Mouse (Mus musculus): Measurements from ENCODE around the gene Nagk.
"Not testable (repeated sequence)": the region's sequence is repeated elsewhere in the genome, so short reads cannot be mapped to it uniquely, and the experiment has no call there.

The Nagk gene

DNA sequence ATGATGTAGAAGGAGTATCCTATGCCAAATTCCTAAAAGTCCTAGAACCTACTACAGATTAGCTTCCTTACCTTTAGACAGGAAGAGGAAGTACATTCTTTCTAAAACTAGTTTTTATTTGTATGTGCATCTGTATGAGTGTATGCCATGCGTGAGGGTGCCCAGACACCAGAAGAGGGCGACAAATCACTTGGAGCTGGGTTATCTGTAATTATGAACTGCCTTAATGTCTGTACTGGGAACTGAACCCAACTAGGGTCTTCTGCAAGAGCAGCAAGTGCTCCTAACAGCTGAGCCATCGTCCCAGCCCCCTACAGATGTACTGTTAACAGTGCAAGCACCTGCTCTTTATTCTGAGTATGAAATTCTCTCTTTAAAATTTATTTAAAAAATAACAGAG, 21.0 kb downstream of the Nagk start:
- in situ Hi-C loops (cut with MseI, MboI): no loop called here

DNA sequence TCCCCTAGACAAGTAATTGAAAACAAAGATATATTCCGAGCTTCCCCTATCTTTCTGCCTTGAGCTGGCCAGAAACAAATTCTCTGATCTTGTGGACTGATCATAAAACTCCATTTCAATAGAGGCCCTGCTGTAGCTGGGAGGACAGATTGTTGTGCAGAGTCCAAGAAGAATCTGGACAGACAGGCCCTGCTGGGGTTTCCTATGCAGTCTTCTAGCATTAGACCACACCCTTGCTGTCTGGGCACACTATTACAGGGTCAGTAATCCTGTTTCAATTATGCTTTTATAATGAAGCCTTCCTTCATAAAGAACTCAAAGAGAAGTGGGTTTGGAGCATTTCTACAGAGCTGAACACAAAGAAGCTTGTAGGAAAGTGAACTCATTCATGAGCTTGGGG, 24.2 kb downstream of the Nagk start:
- in situ Hi-C loops (cut with MseI, MboI): no loop called here

DNA sequence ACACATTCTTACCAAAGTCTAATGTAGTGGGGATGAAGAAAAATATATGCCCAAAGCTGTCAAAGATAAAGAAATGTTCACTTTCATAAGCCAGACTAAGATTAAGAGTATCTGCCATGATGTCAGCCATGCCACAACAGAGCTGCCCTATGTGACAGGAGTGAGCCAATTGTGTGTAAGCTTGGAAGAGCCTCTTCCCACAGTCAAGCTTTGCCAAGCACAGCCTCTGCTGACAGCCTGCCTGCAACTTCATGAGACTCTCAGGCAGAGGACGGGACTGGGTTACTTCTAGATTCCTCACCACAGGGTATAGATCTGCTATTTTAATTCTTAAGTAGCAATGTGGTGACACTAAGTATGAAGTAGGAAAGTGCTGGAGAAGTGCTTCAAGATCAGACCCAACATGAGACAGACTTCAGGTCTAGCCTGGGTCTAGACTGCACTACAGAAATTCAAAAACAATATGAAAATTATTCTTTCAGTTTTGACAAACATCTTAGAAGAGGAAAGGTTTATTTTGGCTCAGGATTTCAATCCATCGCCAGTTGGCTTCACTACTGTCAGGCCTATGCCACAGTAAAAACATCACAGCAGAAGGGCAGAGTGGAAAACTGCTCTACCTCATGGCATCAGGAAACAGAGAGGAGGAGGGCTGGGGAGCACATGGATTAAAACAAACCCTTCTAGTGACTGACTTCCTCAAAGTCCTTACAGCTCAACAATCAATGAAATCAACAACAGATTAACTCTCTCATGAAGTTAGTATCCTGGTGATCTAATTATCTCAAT, 26.1 kb downstream of the Nagk start:
- in situ Hi-C loops (cut with MseI, MboI): no loop called here

DNA sequence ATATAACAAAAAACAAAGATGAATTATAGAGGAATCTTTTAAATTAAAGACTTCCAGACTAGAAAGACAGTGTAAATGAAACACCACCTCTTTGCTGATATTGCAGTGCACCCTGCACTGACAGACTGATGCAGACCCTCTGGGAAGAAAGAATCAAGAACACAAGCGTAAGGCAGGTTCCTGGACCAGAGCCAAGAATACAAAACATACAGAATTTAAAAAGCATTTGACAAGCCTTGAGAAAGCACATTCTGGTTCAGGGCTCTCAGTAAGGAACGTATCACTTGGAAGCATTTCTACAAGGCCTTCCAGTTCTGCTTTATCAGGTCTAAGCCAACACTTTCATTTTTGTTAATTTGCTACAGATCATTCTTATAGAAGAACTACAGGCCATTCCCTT, 27.1 kb downstream of the Nagk start:
- in situ Hi-C loops (cut with MseI, MboI): no loop called here

DNA sequence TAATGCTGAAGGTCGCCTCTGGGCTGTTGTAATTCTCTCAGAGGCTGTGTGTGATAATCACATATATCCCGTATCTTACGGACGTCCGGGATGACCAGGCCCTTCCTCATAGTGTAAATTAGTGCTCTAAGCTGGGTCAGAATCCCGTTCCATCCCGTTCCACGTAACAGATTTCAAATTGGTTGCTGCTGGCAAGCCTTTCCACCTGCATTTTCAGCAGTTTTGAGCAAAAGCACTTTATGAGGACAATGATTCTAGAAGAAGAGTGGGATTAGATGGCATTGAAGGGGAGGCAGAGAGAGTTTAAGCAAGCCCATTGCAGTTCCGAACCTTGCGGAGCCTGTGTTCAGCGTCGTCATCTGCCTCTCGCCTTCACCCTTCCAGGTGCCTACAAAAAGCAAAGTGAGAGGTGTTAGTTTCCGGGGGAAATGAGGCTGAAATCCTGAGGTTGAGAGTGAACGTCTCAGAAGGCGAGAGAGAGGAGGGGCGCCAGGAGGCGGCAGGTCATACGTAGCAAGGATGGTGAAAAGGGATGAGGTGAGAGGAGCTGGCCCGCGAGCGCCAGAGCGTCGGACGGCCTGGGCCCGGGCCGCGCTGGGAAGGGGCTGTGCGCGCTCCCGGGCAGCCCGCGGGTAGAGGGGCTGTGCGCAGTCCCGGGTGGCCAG, 36.3 kb downstream of the Nagk start:
- in situ Hi-C loops (cut with MseI, MboI): no loop called here

DNA sequence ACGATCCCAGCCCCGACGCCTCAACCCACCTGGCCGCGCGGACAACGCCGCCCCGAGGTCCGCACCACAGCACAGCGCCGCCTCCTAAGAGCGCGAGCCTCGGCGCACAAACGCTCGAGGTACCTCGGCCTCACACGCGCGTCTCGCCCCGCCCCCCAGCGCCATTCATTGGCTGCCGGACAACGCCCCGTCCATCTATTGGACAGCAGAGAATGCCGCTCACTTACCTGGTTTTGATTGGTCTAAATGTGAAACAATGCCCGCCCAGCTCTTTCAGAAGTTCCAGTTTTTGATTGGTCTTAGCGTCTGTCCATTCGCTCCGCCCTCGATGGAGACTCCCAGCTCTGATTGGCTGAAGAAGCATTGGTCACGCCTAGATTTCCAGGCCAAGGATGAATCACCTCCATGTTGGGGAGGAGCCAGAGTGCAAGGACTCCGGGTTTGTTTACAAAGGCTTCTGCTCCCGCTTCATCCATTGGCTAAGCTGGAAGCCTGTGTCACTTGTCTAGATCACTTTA, 36.9 kb downstream of the Nagk start, which contains the start of gene Paip2b:
TSS of gene Paip2b (minus strand) at position 136 of the 518 bp plus-strand sequence.
- in situ Hi-C loops (cut with MseI, MboI): no loop called here

DNA sequence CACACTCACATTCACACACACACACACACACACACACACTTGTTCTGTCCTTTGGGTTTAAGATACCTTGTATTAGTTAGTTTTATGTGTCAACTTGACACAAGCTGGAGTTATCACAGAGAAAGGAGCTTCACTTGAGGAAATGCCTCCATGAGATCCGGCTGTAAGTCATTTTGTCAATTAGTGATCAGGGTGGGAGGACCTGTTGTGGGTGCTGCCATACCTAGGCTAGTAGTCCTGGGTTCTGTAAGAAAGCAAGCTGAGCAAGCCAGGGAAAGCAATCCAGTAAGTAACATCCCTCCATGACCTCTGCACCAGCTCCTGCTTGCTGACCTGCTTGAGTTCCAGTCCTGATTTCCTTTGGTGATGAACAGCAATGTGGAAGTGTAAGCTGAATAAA, 37.6 kb downstream of the Nagk start:
- in situ Hi-C loops (cut with MseI, MboI): not testable (repeated sequence)

DNA sequence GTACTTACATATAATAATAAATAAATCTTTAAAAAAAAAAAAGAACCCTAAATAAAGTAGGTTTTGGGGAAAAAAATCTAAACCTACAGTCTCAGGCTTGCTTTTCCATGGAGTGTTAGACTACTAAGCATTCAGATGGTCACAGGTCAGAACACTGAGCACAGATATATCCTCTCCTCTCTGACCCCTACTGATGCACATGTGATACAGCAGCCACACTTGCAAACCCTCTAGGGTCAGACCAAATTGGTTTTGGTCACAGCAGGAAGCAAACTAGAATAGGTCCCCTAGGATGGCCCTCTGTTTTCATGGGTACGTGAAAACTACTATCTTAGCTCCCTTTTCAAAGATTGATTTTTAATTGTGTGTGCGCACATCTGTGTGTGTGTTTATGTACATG, 42.0 kb downstream of the Nagk start:
- in situ Hi-C loops (cut with MseI, MboI): no loop called here

DNA sequence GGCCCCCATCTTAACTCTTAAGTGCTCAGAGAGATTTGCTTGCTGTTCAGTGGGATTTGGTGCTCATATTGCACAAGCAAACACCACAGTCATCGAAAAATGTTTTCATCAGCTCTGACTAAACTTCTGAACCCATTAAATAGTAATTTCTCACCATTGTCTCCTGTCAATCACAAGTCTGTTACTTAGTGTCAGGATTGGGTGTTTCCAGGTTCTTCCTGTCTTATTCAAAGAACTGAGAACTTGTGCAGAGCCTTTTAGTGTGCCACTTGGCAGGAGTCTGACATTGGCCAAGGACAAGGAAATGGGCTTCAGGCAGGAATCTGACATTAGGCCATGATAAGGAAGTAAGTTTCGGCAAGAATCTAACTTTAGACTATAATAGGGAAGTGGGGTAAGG, 43.3 kb downstream of the Nagk start:
- in situ Hi-C loops (cut with MseI, MboI): no loop called here

DNA sequence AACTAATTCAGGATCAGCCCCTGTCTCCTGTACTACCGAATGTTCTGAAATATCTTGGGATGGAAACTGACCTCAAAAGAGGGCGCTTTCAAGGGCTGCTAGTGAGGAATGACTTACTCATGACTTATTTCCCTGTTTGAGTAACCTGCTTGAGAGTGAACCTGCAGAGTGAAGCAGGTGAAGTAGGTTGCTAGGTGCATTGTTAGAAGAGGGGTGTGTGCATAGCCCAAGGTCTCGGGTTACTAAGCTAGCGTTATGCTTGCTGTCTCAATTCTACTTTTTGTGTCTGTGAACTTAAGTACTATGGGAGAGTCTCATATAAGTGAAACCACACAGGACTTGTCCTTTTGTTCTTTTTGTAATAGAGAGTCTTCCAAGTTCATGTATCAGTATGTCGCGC, 45.3 kb downstream of the Nagk start:
- in situ Hi-C loops (cut with MseI, MboI): no loop called here

DNA sequence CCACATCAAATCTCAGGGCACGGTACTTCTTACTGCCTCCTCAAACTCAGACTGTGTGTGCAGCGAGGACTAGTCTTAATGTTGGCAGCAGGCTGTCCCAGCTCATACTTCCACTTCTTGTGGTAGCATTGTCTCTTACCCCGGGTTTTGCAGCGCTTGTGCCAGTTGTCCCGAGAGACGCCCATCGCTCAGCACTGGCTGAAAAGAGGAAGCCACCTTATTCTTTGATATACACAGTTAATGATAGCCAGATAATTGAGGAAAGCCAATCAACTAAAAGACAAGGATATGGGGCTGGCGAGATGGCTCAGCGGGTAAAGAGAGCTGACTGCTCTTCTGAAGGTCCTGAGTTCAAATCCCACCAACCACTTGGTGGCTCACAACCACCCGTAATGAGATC, 50.1 kb downstream of the Nagk start:
- in situ Hi-C loops (cut with MseI, MboI): no loop called here

DNA sequence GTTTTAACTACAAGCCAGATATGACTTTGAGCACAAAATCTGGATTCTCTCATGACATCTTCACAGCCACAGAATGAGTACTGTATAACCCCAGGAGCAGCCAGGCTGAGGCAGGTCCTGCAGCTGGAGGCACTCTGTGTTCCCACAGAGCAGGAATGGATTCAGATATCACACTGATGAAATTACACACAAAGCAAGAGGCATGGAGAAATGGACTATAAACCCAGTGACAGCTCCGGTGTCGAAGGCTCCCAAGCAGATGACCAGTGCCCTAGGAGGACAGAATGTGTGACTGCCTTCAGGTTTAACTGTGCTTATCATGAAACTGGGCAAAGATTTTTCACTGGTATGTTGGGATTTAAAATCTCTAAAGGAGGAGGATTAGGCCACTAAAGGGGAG, 51.4 kb downstream of the Nagk start:
- in situ Hi-C loops (cut with MseI, MboI): no loop called here

DNA sequence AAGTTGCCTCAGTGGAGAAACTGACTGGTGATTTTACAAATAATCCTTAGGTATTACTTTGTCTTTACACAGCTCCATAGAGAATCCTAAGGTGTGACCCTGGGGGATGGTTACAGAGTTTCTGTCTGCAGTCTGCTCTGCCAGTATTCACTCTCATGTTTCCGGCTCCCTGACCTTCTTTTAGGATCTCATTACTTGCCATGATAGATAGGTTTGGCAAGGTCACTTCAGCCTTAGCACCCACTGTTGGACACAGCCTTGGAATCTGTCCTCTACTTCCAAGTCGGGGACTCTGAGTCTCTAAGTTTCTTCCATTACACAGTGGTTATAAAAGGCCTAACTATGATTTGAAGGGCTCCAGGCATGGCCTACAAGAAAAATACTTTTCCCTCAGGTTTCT, 54.7 kb downstream of the Nagk start:
- in situ Hi-C loops (cut with MseI, MboI): no loop called here

Data from mouse trophoblast stem cell (cell line).